Mouse (Mus musculus) layer of hippocampus, postnatal 10 days (tissue): ENCODE results near the gene Taok1. TPM values are rescaled to one million over a fixed set of nuclear protein-coding genes. Genes with fewer than 3 reads are reported as not detected.
"Not testable (repeated sequence)": the region's sequence is repeated elsewhere in the genome, so short reads cannot be mapped to it uniquely, and the experiment has no call there.

Experiments used
- DNase-seq, 2 experiments: peaks; one replicate each; pipeline ENCODE4 v3.0.0; 2021; ENCODE audit warnings: low spot score in 2 of 2
- total RNA-seq, 2 experiments: library from RNA; stranded (reverse); gene quantifications; 2 replicates each; pipeline ENCODE4 v1.2.3; 2021

Taok1 gene
- total RNA-seq, 2 experiments from 2014 or later = 107 to 118 TPM

GRCm38 (mm10) chr11:77590801-77591200 lies 16.8 kb downstream of the Taok1 start:
- DNase-seq = no peak

GRCm38 (mm10) chr11:77585201-77585600 lies 22.4 kb downstream of the Taok1 start:
- no peak for DNase-seq

GRCm38 (mm10) chr11:77545261-77545660 lies 62.4 kb downstream of the Taok1 start:
- DNase-seq = no peak

GRCm38 (mm10) chr11:77532202-77532846 lies 75.3 kb downstream of the Taok1 start:
- no peak for DNase-seq

GRCm38 (mm10) chr11:77530862-77531261 lies 76.8 kb downstream of the Taok1 start:
- DNase-seq = no peak

- DNase-seq = no peak
Measured at GRCm38 (mm10) chr11:77529644-77530043, 78.0 kb downstream of the Taok1 start.

- not testable (repeated sequence) for DNase-seq
Measured at GRCm38 (mm10) chr11:77528420-77528819, 79.2 kb downstream of the Taok1 start.

GRCm38 (mm10) chr11:77525804-77526486 lies 81.7 kb downstream of the Taok1 start:
- DNase-seq = no peak

GRCm38 (mm10) chr11:77520601-77521529 lies 86.8 kb downstream of the Taok1 start:
- no peak for DNase-seq

GRCm38 (mm10) chr11:77519043-77519442 lies 88.6 kb downstream of the Taok1 start, which contains the start of gene Gm10392:
TSS of gene Gm10392 (minus strand) at chr11:77519198.
- DNase-seq = no peak

- no peak for DNase-seq
Measured at GRCm38 (mm10) chr11:77518051-77518798, 89.4 kb downstream of the Taok1 start.

- DNase-seq = no peak
Measured at GRCm38 (mm10) chr11:77516553-77517425, 90.8 kb downstream of the Taok1 start.

GRCm38 (mm10) chr11:77515637-77516552 lies 91.7 kb downstream of the Taok1 start, which contains the start of gene Trp53i13:
TSS of gene Trp53i13 (minus strand) at chr11:77515980.
- no peak for DNase-seq

- DNase-seq = peak in 1 of 2 experiments; percentile 75
Measured at GRCm38 (mm10) chr11:77514832-77515636, 92.6 kb downstream of the Taok1 start, which contains the start of gene Abhd15. TSS of gene Abhd15 (plus strand) at chr11:77515121.

- DNase-seq = no peak
Measured at GRCm38 (mm10) chr11:77514281-77514831, 93.3 kb downstream of the Taok1 start.

GRCm38 (mm10) chr11:77513811-77514170 lies 93.8 kb downstream of the Taok1 start:
- no peak for DNase-seq
